Mouse (Mus musculus) kidney, postnatal 10 days (tissue): ENCODE data around the gene Pmpcb.
A peak's percentile ranks its signal among the peaks of the same experiment; 100 is the strongest.
"Not testable (repeated sequence)": the region's sequence is repeated elsewhere in the genome, so short reads cannot be mapped to it uniquely, and the experiment has no call there.

Experiments used
- DNase-seq: peaks from one replicate; pipeline ENCODE4 v3.0.0; 2021; ENCODE audit warnings: mixed read lengths

Gene Pmpcb

GRCm38 (mm10) chr5:21736956-21737585 is at the start of gene Pmpcb:
TSS of gene Pmpcb (plus strand) at chr5:21737141.
- peak; percentile 92 for DNase-seq

- no peak for DNase-seq
Observed at GRCm38 (mm10) chr5:21692230-21692629, 44.7 kb upstream of the Pmpcb start.

GRCm38 (mm10) chr5:21693372-21693870 is 43.5 kb upstream of the Pmpcb start:
- DNase-seq: no peak

- no peak for DNase-seq
Observed at GRCm38 (mm10) chr5:21694854-21695490, 42.0 kb upstream of the Pmpcb start.

- DNase-seq: not testable (repeated sequence)
Observed at GRCm38 (mm10) chr5:21699555-21699954, 37.4 kb upstream of the Pmpcb start.

- no peak for DNase-seq
Observed at GRCm38 (mm10) chr5:21700272-21700821, 36.6 kb upstream of the Pmpcb start.

GRCm38 (mm10) chr5:21700934-21701333 is 36.0 kb upstream of the Pmpcb start:
- no peak for DNase-seq

GRCm38 (mm10) chr5:21701351-21702008 is 35.5 kb upstream of the Pmpcb start, which contains the start of gene Napepld:
TSS of gene Napepld (minus strand) at chr5:21701396.
- DNase-seq: peak; percentile 100

- DNase-seq: no peak
Observed at GRCm38 (mm10) chr5:21702009-21702364, 35.0 kb upstream of the Pmpcb start.

- no peak for DNase-seq
Observed at GRCm38 (mm10) chr5:21702873-21703475, 34.0 kb upstream of the Pmpcb start.

GRCm38 (mm10) chr5:21703708-21704107 is 33.2 kb upstream of the Pmpcb start:
- no peak for DNase-seq

GRCm38 (mm10) chr5:21706546-21706945 is 30.4 kb upstream of the Pmpcb start:
- DNase-seq: no peak

- not testable (repeated sequence) for DNase-seq
Observed at GRCm38 (mm10) chr5:21708011-21708410, 28.9 kb upstream of the Pmpcb start.

- peak; percentile 48 for DNase-seq
Observed at GRCm38 (mm10) chr5:21712127-21712715, 24.7 kb upstream of the Pmpcb start.

GRCm38 (mm10) chr5:21714447-21714846 is 22.5 kb upstream of the Pmpcb start:
- DNase-seq: no peak

GRCm38 (mm10) chr5:21717165-21717715 is 19.7 kb upstream of the Pmpcb start:
- DNase-seq: no peak

- DNase-seq: no peak
Observed at GRCm38 (mm10) chr5:21718546-21718945, 18.4 kb upstream of the Pmpcb start.

GRCm38 (mm10) chr5:21719209-21719608 is 17.7 kb upstream of the Pmpcb start:
- DNase-seq: no peak

GRCm38 (mm10) chr5:21724427-21724826 is 12.5 kb upstream of the Pmpcb start:
- no peak for DNase-seq

- DNase-seq: no peak
Observed at GRCm38 (mm10) chr5:21724872-21725271, 12.1 kb upstream of the Pmpcb start.

GRCm38 (mm10) chr5:21729107-21729506 is 7.8 kb upstream of the Pmpcb start:
- DNase-seq: no peak

- no peak for DNase-seq
Observed at GRCm38 (mm10) chr5:21732177-21732911, 4.6 kb upstream of the Pmpcb start.
